Mouse (Mus musculus) neural tube, embryonic 13.5 days (tissue): Measurements from ENCODE around the gene Tnfrsf23. TPM values are rescaled to one million over a fixed set of nuclear protein-coding genes. Genes with fewer than 3 reads are reported as not detected.
"Not testable (repeated sequence)": the region's sequence is repeated elsewhere in the genome, so short reads cannot be mapped to it uniquely, and the experiment has no call there.

ENCODE experiments used
- ATAC-seq: fragments of 200-750 bp; cut with Nextera tagmentation; 2 replicates; pipeline ENCODE4 v1.8.0; 2017; ENCODE audit warnings: low read depth, mild to moderate bottlenecking, moderate TSS enrichment, moderate library complexity
- H3K27ac ChIP-seq: fragments of 300-500 bp; sonication (generic); replicated peaks from 2 replicates; pipeline ENCODE4 v1.5.1; 2015; ENCODE audit warnings: moderate library complexity, mild to moderate bottlenecking, inconsistent platforms
- H3K27me3 ChIP-seq: fragments of 300-500 bp; sonication (generic); 2 replicates; pipeline ENCODE4 v1.6.1; 2015; ENCODE audit warnings: mild to moderate bottlenecking, inconsistent platforms
- H3K36me3 ChIP-seq: fragments of 300-500 bp; sonication (generic); 2 replicates; pipeline ENCODE4 v1.6.1; 2015; ENCODE audit warnings: mild to moderate bottlenecking, inconsistent platforms
- H3K4me1 ChIP-seq: fragments of 300-500 bp; sonication (generic); replicated peaks from 2 replicates; pipeline ENCODE4 v1.6.1; 2015; ENCODE audit warnings: inconsistent platforms
- H3K4me2 ChIP-seq: fragments of 300-500 bp; sonication (generic); 2 replicates; pipeline ENCODE4 v1.6.1; 2015; ENCODE audit warnings: inconsistent platforms, mild to moderate bottlenecking, moderate library complexity
- H3K4me3 ChIP-seq: fragments of 300-500 bp; sonication (generic); 2 replicates; pipeline ENCODE4 v1.5.1; 2015; ENCODE audit warnings: mild to moderate bottlenecking, inconsistent platforms
- H3K9ac ChIP-seq: fragments of 300-500 bp; sonication (generic); 2 replicates; pipeline ENCODE4 v1.6.1; 2015; ENCODE audit warnings: moderate library complexity, mild to moderate bottlenecking, inconsistent platforms
- H3K9me3 ChIP-seq: fragments of 300-500 bp; sonication (generic); 2 replicates; pipeline ENCODE4 v1.6.1; 2016; ENCODE audit warnings: inconsistent platforms
- whole genome bisulfite sequencing: fragments of 180-500 bp; shearing (Covaris S2); methylation state at CpG from one replicate; pipeline ENCODE4 v1.1.7; 2015; 5-methylcytosine and 5-hydroxymethylcytosine counted together
- polyA plus RNA-seq: library from polyadenylated mRNA; unstranded; fragments of >200 nt; fragmentation: Nextera tagmentation; extraction: Ambion mirVana; gene quantifications from 2 replicates; pipeline ENCODE4 v1.2.1, GENCODE M21; 2015

The Tnfrsf23 gene
- polyA plus RNA-seq, 1 experiment from 2014 or later = 0.43 TPM

GRCm38 (mm10) chr7:143706697-143707438, 21.2 kb upstream of the Tnfrsf23 start:
- peak; percentile 75 for ATAC-seq
- no peaks in the 10 kb centered on the region for H3K9me3 ChIP-seq
- no peaks in the 10 kb centered on the region for H3K27me3 ChIP-seq
- H3K4me2 ChIP-seq = no peak overlapping the region
- no peak overlapping the region for H3K9ac ChIP-seq
- H3K27ac ChIP-seq = 0 out of 2 replicates have a peak overlapping the region, but pooled peaks have one; percentile 46
- no peak overlapping the region for H3K4me3 ChIP-seq
- peaks cover 74% of the 10 kb centered on the region for H3K36me3 ChIP-seq
- peaks cover 3% of the 10 kb centered on the region for H3K4me1 ChIP-seq
- 40% methylated on average over 7 of the region's 7 CpGs for WGBS

GRCm38 (mm10) chr7:143696140-143696539, 10.5 kb upstream of the Tnfrsf23 start:
- no peaks in the 10 kb centered on the region for H3K9me3 ChIP-seq
- H3K36me3 ChIP-seq = peaks cover 88% of the 10 kb centered on the region
- no peak overlapping the region for H3K4me2 ChIP-seq
- H3K4me1 ChIP-seq = no peaks in the 10 kb centered on the region
- H3K9ac ChIP-seq = no peak overlapping the region
- H3K27me3 ChIP-seq = no peaks in the 10 kb centered on the region
- H3K27ac ChIP-seq = no peak overlapping the region
- WGBS = 60% methylated on average over 2 of the region's 2 CpGs
- ATAC-seq = no peak
- H3K4me3 ChIP-seq = no peak overlapping the region

- H3K9ac ChIP-seq = no peak overlapping the region
- H3K4me1 ChIP-seq = no peaks in the 10 kb centered on the region
- peaks cover 93% of the 10 kb centered on the region for H3K36me3 ChIP-seq
- no peak overlapping the region for H3K27ac ChIP-seq
- no peaks in the 10 kb centered on the region for H3K27me3 ChIP-seq
- no peak overlapping the region for H3K4me2 ChIP-seq
- H3K4me3 ChIP-seq = no peak overlapping the region
- 93% methylated on average over 7 of the region's 7 CpGs for WGBS
- ATAC-seq = no peak
- H3K9me3 ChIP-seq = no peaks in the 10 kb centered on the region
Measured at GRCm38 (mm10) chr7:143694550-143694949, 8.9 kb upstream of the Tnfrsf23 start.

- Histone ChIP-seq H3K9ac (no peak overlapping the region), H3K4me3 (no peak overlapping the region), H3K27ac (no peak overlapping the region), H3K9me3 (no peaks in the 10 kb centered on the region), H3K4me1 (no peaks in the 10 kb centered on the region), H3K27me3 (no peaks in the 10 kb centered on the region), H3K4me2 (no peak overlapping the region), H3K36me3 (peaks cover 98% of the 10 kb centered on the region)
- 93% methylated on average over 12 of the region's 12 CpGs for WGBS
- no peak for ATAC-seq
Measured at GRCm38 (mm10) chr7:143692746-143693510, 7.3 kb upstream of the Tnfrsf23 start.

GRCm38 (mm10) chr7:143691909-143692308, 6.2 kb upstream of the Tnfrsf23 start:
- no peak for ATAC-seq
- 95% methylated on average over 4 of the region's 4 CpGs for WGBS

GRCm38 (mm10) chr7:143691181-143691580, 5.5 kb upstream of the Tnfrsf23 start:
- WGBS = 94% methylated on average over 5 of the region's 5 CpGs
- no peak overlapping the region for H3K4me3 ChIP-seq
- no peaks in the 10 kb centered on the region for H3K27me3 ChIP-seq
- H3K36me3 ChIP-seq = peaks cover 84% of the 10 kb centered on the region
- no peak overlapping the region for H3K9ac ChIP-seq
- H3K27ac ChIP-seq = no peak overlapping the region
- H3K4me1 ChIP-seq = no peaks in the 10 kb centered on the region
- no peaks in the 10 kb centered on the region for H3K9me3 ChIP-seq
- no peak overlapping the region for H3K4me2 ChIP-seq
- no peak for ATAC-seq

More at GRCm38 (mm10) chr7:143691909-143692308, 6.2 kb upstream of the Tnfrsf23 start:
- Histone ChIP-seq H3K4me1 (no peaks in the 10 kb centered on the region), H3K27me3 (no peaks in the 10 kb centered on the region), H3K27ac (no peak overlapping the region), H3K4me3 (no peak overlapping the region), H3K9me3 (no peaks in the 10 kb centered on the region), H3K4me2 (no peak overlapping the region), H3K36me3 (peaks cover 92% of the 10 kb centered on the region), H3K9ac (no peak overlapping the region)

GRCm38 (mm10) chr7:143689946-143690345, 4.3 kb upstream of the Tnfrsf23 start:
- H3K4me3 ChIP-seq = no peak overlapping the region
- WGBS = 88% methylated on average over 4 of the region's 4 CpGs
- no peak overlapping the region for H3K27ac ChIP-seq
- ATAC-seq = no peak
- H3K4me1 ChIP-seq = peaks cover 7% of the 10 kb centered on the region
- H3K9ac ChIP-seq = no peak overlapping the region
- no peaks in the 10 kb centered on the region for H3K9me3 ChIP-seq
- H3K4me2 ChIP-seq = no peak overlapping the region
- peaks cover 7% of the 10 kb centered on the region; the same call in 1 of the 2 replicates for H3K27me3 ChIP-seq
- peaks cover 72% of the 10 kb centered on the region for H3K36me3 ChIP-seq

GRCm38 (mm10) chr7:143689481-143689880, 3.8 kb upstream of the Tnfrsf23 start:
- 78% methylated on average over 7 of the region's 7 CpGs for WGBS

GRCm38 (mm10) chr7:143686676-143687075, 1.0 kb upstream of the Tnfrsf23 start:
- not testable (repeated sequence) for H3K4me3 ChIP-seq, H3K9ac ChIP-seq, H3K27me3 ChIP-seq, H3K27ac ChIP-seq, H3K4me2 ChIP-seq, H3K4me1 ChIP-seq, ATAC-seq, H3K9me3 ChIP-seq
- peaks cover 39% of the 10 kb centered on the region for H3K36me3 ChIP-seq
- 87% methylated on average over 3 of the region's 3 CpGs for WGBS

More at GRCm38 (mm10) chr7:143689481-143689880, 3.8 kb upstream of the Tnfrsf23 start:
- H3K4me2 ChIP-seq = no peak overlapping the region
- H3K27me3 ChIP-seq = peaks cover 7% of the 10 kb centered on the region; the same call in 1 of the 2 replicates
- H3K4me1 ChIP-seq = peaks cover 7% of the 10 kb centered on the region
- H3K9me3 ChIP-seq = no peaks in the 10 kb centered on the region
- H3K27ac ChIP-seq = no peak overlapping the region
- H3K36me3 ChIP-seq = peaks cover 67% of the 10 kb centered on the region
- no peak overlapping the region for H3K4me3 ChIP-seq
- H3K9ac ChIP-seq = no peak overlapping the region
- no peak for ATAC-seq

- not testable (repeated sequence) for H3K4me1 ChIP-seq, H3K4me3 ChIP-seq, H3K4me2 ChIP-seq, H3K27ac ChIP-seq, H3K27me3 ChIP-seq, H3K9ac ChIP-seq, H3K9me3 ChIP-seq
- H3K36me3 ChIP-seq = peaks cover 34% of the 10 kb centered on the region
- WGBS = 61% methylated on average over 4 of the region's 4 CpGs
- ATAC-seq = 0 out of 2 replicates have a peak, but pooled peaks have one; percentile 32
Measured at GRCm38 (mm10) chr7:143686191-143686590, 519 bp upstream of the Tnfrsf23 start.

- not testable (repeated sequence) for H3K4me3 ChIP-seq, H3K9me3 ChIP-seq, H3K4me2 ChIP-seq, H3K9ac ChIP-seq, ATAC-seq, H3K27ac ChIP-seq, H3K4me1 ChIP-seq, H3K27me3 ChIP-seq
- WGBS = 78% methylated on average over 2 of the region's 2 CpGs
- peaks cover 18% of the 10 kb centered on the region for H3K36me3 ChIP-seq
Measured at GRCm38 (mm10) chr7:143684569-143684968, 1.1 kb downstream of the Tnfrsf23 start.

- H3K27me3 ChIP-seq = peaks cover 7% of the 10 kb centered on the region
- peaks cover 7% of the 10 kb centered on the region for H3K4me1 ChIP-seq
- no peaks in the 10 kb centered on the region for H3K9me3 ChIP-seq
- no peak overlapping the region for H3K27ac ChIP-seq
- H3K9ac ChIP-seq = no peak overlapping the region
- no peak overlapping the region for H3K4me2 ChIP-seq
- ATAC-seq = no peak
- WGBS = 100% methylated on average over 1 of the region's 1 CpGs
- H3K36me3 ChIP-seq = no peaks in the 10 kb centered on the region
- H3K4me3 ChIP-seq = no peak overlapping the region
Measured at GRCm38 (mm10) chr7:143681566-143681965, 4.1 kb downstream of the Tnfrsf23 start.
